Mouse (Mus musculus): Measurements from ENCODE around the gene Zcchc10. TPM values are rescaled to one million over a fixed set of nuclear protein-coding genes. Genes with fewer than 3 reads are reported as not detected.
"Not testable (repeated sequence)": the region's sequence is repeated elsewhere in the genome, so short reads cannot be mapped to it uniquely, and the experiment has no call there.

The Zcchc10 gene
- 21.3 and 24.9 TPM in 2 replicates for polyA plus RNA-seq (2014; fragmentation: Nextera tagmentation; extraction: Ambion mirVana)

- peaks cover 11% of the 10 kb centered on the region for H3K36me3 ChIP-seq (ENCODE audit: control insufficient read depth, insufficient read depth, low read length)
- H3K9ac ChIP-seq (ENCODE audit: low read depth, low read length) = peak within 1 kb of the TSS; percentile 91
- ATAC-seq (replicated peaks; ENCODE audit: insufficient number of reproducible peaks, low FRiP score, low TSS enrichment) = peak; percentile 85
- H3K4me2 ChIP-seq = peak within 1 kb of the TSS; percentile 79
- H3K4me3 ChIP-seq (ENCODE audit: low read depth, low read length) = peak within 1 kb of the TSS; percentile 82
- no peaks in the 10 kb centered on the region for H3K27me3 ChIP-seq (ENCODE audit: control insufficient read depth, insufficient read depth, low read length)
- H3K27ac ChIP-seq (ENCODE audit: low read depth, low read length) = peak within 1 kb of the TSS; percentile 29; the same call in 1 of the 2 replicates
- H3K9me3 ChIP-seq (replicated peaks; ENCODE audit: control insufficient read depth, low read length) = no peaks in the 10 kb centered on the region
- H3K4me1 ChIP-seq (ENCODE audit: control insufficient read depth, insufficient read depth, low read length) = peaks cover 4% of the 10 kb centered on the region; the same call in 1 of the 2 replicates
- WGBS (ENCODE audit: insufficient replicate concordance) = under 1% methylated on average over 21 of the region's 21 CpGs
Measured at GRCm38 (mm10) chr11:53324512-53324968, at the start of gene Zcchc10. Gene Zcchc10 (plus strand): TSS chr11:53324679.

DNA sequence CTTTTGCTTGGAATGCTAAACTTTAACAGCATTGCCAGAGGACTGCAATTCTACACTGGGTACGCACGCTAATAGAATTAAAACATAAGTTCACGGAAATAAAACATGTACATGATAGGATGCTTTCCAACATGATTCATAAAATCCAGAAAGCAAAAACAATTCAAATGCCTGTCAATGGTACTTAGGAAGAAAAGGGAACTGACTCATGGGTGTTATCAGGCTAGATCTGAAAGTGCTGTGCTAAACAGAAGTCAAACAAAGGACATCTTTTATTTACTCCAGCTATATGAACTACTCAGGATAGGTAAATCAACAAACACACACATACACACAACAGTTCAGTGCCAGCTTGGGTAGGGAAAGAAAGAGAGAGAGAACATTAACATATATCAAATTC is 49.1 kb upstream of the Zcchc10 start:
- H3K9ac ChIP-seq (ENCODE audit: low read depth, low read length) = no peak overlapping the region
- no peaks in the 10 kb centered on the region for H3K27me3 ChIP-seq (ENCODE audit: control insufficient read depth, insufficient read depth, low read length)
- H3K36me3 ChIP-seq (ENCODE audit: control insufficient read depth, insufficient read depth, low read length) = peaks cover 33% of the 10 kb centered on the region
- no peak overlapping the region for H3K4me2 ChIP-seq
- no peaks in the 10 kb centered on the region for H3K9me3 ChIP-seq (replicated peaks; ENCODE audit: control insufficient read depth, low read length)
- H3K4me1 ChIP-seq (ENCODE audit: control insufficient read depth, insufficient read depth, low read length) = peaks cover 11% of the 10 kb centered on the region; the same call in 1 of the 2 replicates
- H3K4me3 ChIP-seq (ENCODE audit: low read depth, low read length) = no peak overlapping the region
- WGBS (ENCODE audit: insufficient replicate concordance) = 94% methylated on average over 3 of the region's 3 CpGs
- H3K27ac ChIP-seq (ENCODE audit: low read depth, low read length) = no peak overlapping the region
- ATAC-seq (replicated peaks; ENCODE audit: insufficient number of reproducible peaks, low FRiP score, low TSS enrichment) = no peak

- Histone ChIP-seq H3K27me3 (ENCODE audit: control insufficient read depth, insufficient read depth, low read length) (no peaks in the 10 kb centered on the region), H3K4me1 (ENCODE audit: control insufficient read depth, insufficient read depth, low read length) (peaks cover 8% of the 10 kb centered on the region; the same call in 1 of the 2 replicates), H3K4me3 (ENCODE audit: low read depth, low read length) (no peak overlapping the region), H3K9ac (ENCODE audit: low read depth, low read length) (no peak overlapping the region), H3K4me2 (no peak overlapping the region), H3K27ac (ENCODE audit: low read depth, low read length) (no peak overlapping the region), H3K9me3 (replicated peaks; ENCODE audit: control insufficient read depth, low read length) (no peaks in the 10 kb centered on the region), H3K36me3 (ENCODE audit: control insufficient read depth, insufficient read depth, low read length) (peaks cover 17% of the 10 kb centered on the region)
- no peak for ATAC-seq (replicated peaks; ENCODE audit: insufficient number of reproducible peaks, low FRiP score, low TSS enrichment)
- WGBS (ENCODE audit: insufficient replicate concordance) = 83% methylated on average over 4 of the region's 4 CpGs
Measured at GRCm38 (mm10) chr11:53278411-53278810, 46.1 kb upstream of the Zcchc10 start.

DNA sequence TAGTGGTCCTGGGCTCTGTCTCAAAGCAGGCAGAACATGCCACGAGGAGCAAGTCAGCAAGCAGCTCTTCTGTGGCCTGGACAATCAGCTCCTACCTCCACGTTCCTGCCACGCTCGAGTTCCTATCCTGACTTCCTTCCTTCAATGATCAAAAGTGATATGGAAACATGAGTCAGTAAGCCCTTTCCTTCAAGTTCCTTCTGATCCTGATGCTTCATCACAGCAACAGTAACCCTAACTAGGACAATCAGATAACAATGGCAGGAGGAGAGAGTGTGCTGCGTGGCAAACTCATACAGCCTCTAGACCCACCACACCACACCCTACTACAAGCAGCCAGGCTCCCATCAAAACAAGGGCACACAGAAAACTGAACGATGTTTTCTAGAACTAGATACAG is 38.6 kb upstream of the Zcchc10 start:
- Histone ChIP-seq H3K4me2 (no peak overlapping the region), H3K4me1 (ENCODE audit: control insufficient read depth, insufficient read depth, low read length) (no peaks in the 10 kb centered on the region), H3K9ac (ENCODE audit: low read depth, low read length) (no peak overlapping the region), H3K4me3 (ENCODE audit: low read depth, low read length) (no peak overlapping the region), H3K36me3 (ENCODE audit: control insufficient read depth, insufficient read depth, low read length) (peaks cover 33% of the 10 kb centered on the region), H3K9me3 (replicated peaks; ENCODE audit: control insufficient read depth, low read length) (no peaks in the 10 kb centered on the region), H3K27ac (ENCODE audit: low read depth, low read length) (no peak overlapping the region), H3K27me3 (ENCODE audit: control insufficient read depth, insufficient read depth, low read length) (no peaks in the 10 kb centered on the region)
- ATAC-seq (replicated peaks; ENCODE audit: insufficient number of reproducible peaks, low FRiP score, low TSS enrichment) = no peak
- WGBS (ENCODE audit: insufficient replicate concordance) = 78% methylated on average over 6 of the region's 6 CpGs

DNA sequence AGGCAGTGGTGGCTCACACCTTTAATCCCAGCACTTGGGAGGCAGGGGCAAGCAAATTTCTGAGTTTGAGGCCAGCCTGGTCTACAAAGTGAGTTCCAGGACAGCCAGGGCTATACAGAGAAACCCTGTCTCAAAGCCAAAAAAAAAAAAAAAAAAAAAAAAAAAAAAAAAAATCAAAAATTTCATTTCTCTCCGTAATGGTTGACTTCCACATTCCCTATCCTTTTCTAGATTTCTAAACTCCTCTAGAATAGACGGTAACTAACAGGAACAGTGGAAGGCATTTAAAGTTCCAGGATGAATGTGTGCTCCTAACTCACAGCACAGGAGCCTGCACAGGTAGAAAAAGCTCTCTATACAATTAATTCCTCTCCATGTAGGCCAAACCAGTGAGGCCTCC is 34.3 kb upstream of the Zcchc10 start:
- H3K36me3 ChIP-seq (ENCODE audit: control insufficient read depth, insufficient read depth, low read length) = peaks cover 24% of the 10 kb centered on the region
- not testable (repeated sequence) for H3K27me3 ChIP-seq (ENCODE audit: control insufficient read depth, insufficient read depth, low read length); H3K9me3 ChIP-seq (replicated peaks; ENCODE audit: control insufficient read depth, low read length); H3K4me3 ChIP-seq (ENCODE audit: low read depth, low read length); H3K9ac ChIP-seq (ENCODE audit: low read depth, low read length); H3K4me2 ChIP-seq; H3K4me1 ChIP-seq (ENCODE audit: control insufficient read depth, insufficient read depth, low read length); H3K27ac ChIP-seq (ENCODE audit: low read depth, low read length); ATAC-seq (replicated peaks; ENCODE audit: insufficient number of reproducible peaks, low FRiP score, low TSS enrichment)
- WGBS (ENCODE audit: insufficient replicate concordance) = 91% methylated on average over 2 of the region's 2 CpGs

GRCm38 (mm10) chr11:53290871-53291270 is 33.6 kb upstream of the Zcchc10 start:
- Histone ChIP-seq H3K4me2 (no peak overlapping the region), H3K9ac (ENCODE audit: low read depth, low read length) (no peak overlapping the region), H3K36me3 (ENCODE audit: control insufficient read depth, insufficient read depth, low read length) (peaks cover 23% of the 10 kb centered on the region), H3K4me3 (ENCODE audit: low read depth, low read length) (no peak overlapping the region), H3K27ac (ENCODE audit: low read depth, low read length) (no peak overlapping the region), H3K9me3 (replicated peaks; ENCODE audit: control insufficient read depth, low read length) (no peaks in the 10 kb centered on the region), H3K27me3 (ENCODE audit: control insufficient read depth, insufficient read depth, low read length) (no peaks in the 10 kb centered on the region), H3K4me1 (ENCODE audit: control insufficient read depth, insufficient read depth, low read length) (0 out of 2 replicates have a peak, but pooled peaks cover 3% of the 10 kb centered on the region)
- no peak for ATAC-seq (replicated peaks; ENCODE audit: insufficient number of reproducible peaks, low FRiP score, low TSS enrichment)
- 90% methylated on average over 11 of the region's 11 CpGs for WGBS (ENCODE audit: insufficient replicate concordance)

DNA sequence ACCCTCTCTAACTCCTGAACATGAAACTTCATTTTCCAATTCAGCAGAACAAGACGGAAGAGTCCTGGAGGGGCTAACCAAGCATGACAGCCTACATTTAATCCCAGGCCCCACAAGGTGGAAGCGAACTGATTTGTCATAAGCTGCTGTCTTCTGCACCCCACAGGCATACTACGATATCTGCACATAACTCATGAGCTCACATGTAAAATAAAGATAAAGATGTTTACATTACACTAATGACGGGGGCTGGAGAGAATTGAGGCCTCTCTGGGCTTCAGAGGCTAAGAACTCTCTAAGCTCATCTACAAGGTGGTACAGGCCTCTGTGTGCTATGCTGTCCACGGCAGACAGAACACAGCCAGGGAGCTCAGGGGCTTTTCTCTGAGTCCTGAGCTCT is 30.0 kb upstream of the Zcchc10 start:
- H3K4me2 ChIP-seq = no peak overlapping the region
- no peak overlapping the region for H3K27ac ChIP-seq (ENCODE audit: low read depth, low read length)
- no peak overlapping the region for H3K9ac ChIP-seq (ENCODE audit: low read depth, low read length)
- ATAC-seq (replicated peaks; ENCODE audit: insufficient number of reproducible peaks, low FRiP score, low TSS enrichment) = no peak
- H3K4me1 ChIP-seq (ENCODE audit: control insufficient read depth, insufficient read depth, low read length) = peaks cover 23% of the 10 kb centered on the region
- no peak overlapping the region for H3K4me3 ChIP-seq (ENCODE audit: low read depth, low read length)
- no peaks in the 10 kb centered on the region for H3K27me3 ChIP-seq (ENCODE audit: control insufficient read depth, insufficient read depth, low read length)
- peaks cover 6% of the 10 kb centered on the region for H3K36me3 ChIP-seq (ENCODE audit: control insufficient read depth, insufficient read depth, low read length)
- whole genome bisulfite sequencing (ENCODE audit: insufficient replicate concordance) = 71% methylated on average over 5 of the region's 5 CpGs
- no peaks in the 10 kb centered on the region for H3K9me3 ChIP-seq (replicated peaks; ENCODE audit: control insufficient read depth, low read length)

GRCm38 (mm10) chr11:53296880-53297279 is 27.6 kb upstream of the Zcchc10 start:
- no peak overlapping the region for H3K4me2 ChIP-seq
- H3K4me1 ChIP-seq (ENCODE audit: control insufficient read depth, insufficient read depth, low read length) = peaks cover 27% of the 10 kb centered on the region
- WGBS (ENCODE audit: insufficient replicate concordance) = 75% methylated on average over 4 of the region's 4 CpGs
- H3K4me3 ChIP-seq (ENCODE audit: low read depth, low read length) = no peak overlapping the region
- H3K27ac ChIP-seq (ENCODE audit: low read depth, low read length) = no peak overlapping the region
- H3K9me3 ChIP-seq (replicated peaks; ENCODE audit: control insufficient read depth, low read length) = no peaks in the 10 kb centered on the region
- no peaks in the 10 kb centered on the region for H3K27me3 ChIP-seq (ENCODE audit: control insufficient read depth, insufficient read depth, low read length)
- no peak overlapping the region for H3K9ac ChIP-seq (ENCODE audit: low read depth, low read length)
- no peaks in the 10 kb centered on the region; the same call in none of the 2 replicates for H3K36me3 ChIP-seq (ENCODE audit: control insufficient read depth, insufficient read depth, low read length)
- no peak for ATAC-seq (replicated peaks; ENCODE audit: insufficient number of reproducible peaks, low FRiP score, low TSS enrichment)

Measured in heart, embryonic 11.5 days (tissue).